Mouse (Mus musculus) heart, embryonic 14.5 days (tissue): ENCODE measurements around the gene Tnp2. TPM values are rescaled to one million over a fixed set of nuclear protein-coding genes. Genes with fewer than 3 reads are reported as not detected.
A peak's percentile ranks its signal among the peaks of the same experiment; 100 is the strongest.

Experiments used
- ATAC-seq: fragments of 200-750 bp; cut with Nextera tagmentation; 2 replicates; pipeline ENCODE4 v1.8.0; 2017; ENCODE audit warnings: low read depth, moderate TSS enrichment; ENCODE audit not compliant: insufficient number of reproducible peaks, insufficient read depth, low FRiP score
- H3K27ac ChIP-seq, 2 experiments: fragments of 200-500 bp in 1 of 2; fragments of 300-500 bp in 1 of 2; sonication (generic) in 1 of 2; replicated peaks in 1 of 2; 2 replicates each; pipeline ENCODE4 v1.5.1; 2012 to 2014; ENCODE audit warnings: low read depth in 2 of 2, low read length in 2 of 2, control low read depth in 1 of 2, mild to moderate bottlenecking in 1 of 2, mixed read lengths in 1 of 2; ENCODE audit not compliant: control insufficient read depth in 1 of 2, insufficient read depth in 1 of 2
- H3K27me3 ChIP-seq: fragments of 300-500 bp; sonication (generic); 2 replicates; pipeline ENCODE4 v1.6.1; 2014; ENCODE audit warnings: mild to moderate bottlenecking, low read length, control low read depth; ENCODE audit not compliant: control insufficient read depth, insufficient read depth
- H3K36me3 ChIP-seq: fragments of 300-500 bp; sonication (generic); 2 replicates; pipeline ENCODE4 v1.6.1; 2014; ENCODE audit warnings: mild to moderate bottlenecking, control low read depth, low read length, mixed read lengths; ENCODE audit not compliant: control insufficient read depth, insufficient read depth
- H3K4me1 ChIP-seq, 2 experiments: fragments of 200-500 bp in 1 of 2; fragments of 300-500 bp in 1 of 2; sonication (generic) in 1 of 2; 2 replicates each; pipeline ENCODE4 v1.6.1; 2012 to 2014; ENCODE audit warnings: low read length in 2 of 2, control low read depth in 1 of 2, mixed read lengths in 1 of 2; ENCODE audit not compliant: control insufficient read depth in 2 of 2, insufficient read depth in 2 of 2
- H3K4me2 ChIP-seq: fragments of 300-500 bp; sonication (generic); 2 replicates; pipeline ENCODE4 v1.6.1; 2014; ENCODE audit warnings: mild to moderate bottlenecking, low read length
- H3K4me3 ChIP-seq, 2 experiments: fragments of 200-500 bp in 1 of 2; fragments of 300-500 bp in 1 of 2; sonication (generic) in 1 of 2; 2 replicates each; pipeline ENCODE4 v1.5.1; 2012 to 2014; ENCODE audit warnings: low read length in 2 of 2, mild to moderate bottlenecking in 2 of 2, control low read depth in 1 of 2, low read depth in 1 of 2, moderate library complexity in 1 of 2; ENCODE audit not compliant: control insufficient read depth in 1 of 2, insufficient read depth in 1 of 2
- H3K9ac ChIP-seq: fragments of 300-500 bp; sonication (generic); 2 replicates; pipeline ENCODE4 v1.6.1; 2014; ENCODE audit warnings: mild to moderate bottlenecking, low read length
- H3K9me3 ChIP-seq: fragments of 300-500 bp; sonication (generic); 2 replicates; pipeline ENCODE4 v1.6.1; 2016; ENCODE audit warnings: low read length, control low read depth; ENCODE audit not compliant: control insufficient read depth
- WGBS: fragments of 180-500 bp; shearing (Covaris S2); extraction: QIAGEN DNeasy Blood & Tissue Kit; methylation state at CpG from one replicate; pipeline ENCODE4 v1.1.7; 2014; 5-methylcytosine and 5-hydroxymethylcytosine counted together
- polyA plus RNA-seq: library from polyadenylated mRNA; unstranded; fragments of >200 nt; fragmentation: Nextera tagmentation; extraction: Ambion mirVana; gene quantifications from 2 replicates; pipeline ENCODE4 v1.2.1, GENCODE M21; 2014

The Tnp2 gene
- polyA plus RNA-seq, 1 experiment from 2014 or later: not detected

GRCm38 (mm10) chr16:10827766-10828460 is 39.5 kb upstream of the Tnp2 start:
- no peak overlapping the region for H3K27ac ChIP-seq
- ATAC-seq: no peak
- H3K9me3 ChIP-seq: no peaks in the 10 kb centered on the region
- no peaks in the 10 kb centered on the region for H3K4me1 ChIP-seq
- no peaks in the 10 kb centered on the region for H3K27me3 ChIP-seq
- 74% methylated on average over 7 of the region's 7 CpGs for WGBS
- H3K36me3 ChIP-seq: no peaks in the 10 kb centered on the region
- no peak overlapping the region for H3K4me3 ChIP-seq
- no peak overlapping the region for H3K4me2 ChIP-seq
- no peak overlapping the region for H3K9ac ChIP-seq

GRCm38 (mm10) chr16:10827269-10827668 is 38.8 kb upstream of the Tnp2 start:
- Histone ChIP-seq H3K9ac (no peak overlapping the region), H3K4me1 (no peaks in the 10 kb centered on the region), H3K9me3 (no peaks in the 10 kb centered on the region), H3K36me3 (no peaks in the 10 kb centered on the region), H3K27ac (no peak overlapping the region), H3K4me2 (no peak overlapping the region), H3K27me3 (no peaks in the 10 kb centered on the region), H3K4me3 (no peak overlapping the region)
- 91% methylated on average over 9 of the region's 9 CpGs for WGBS
- ATAC-seq: no peak

GRCm38 (mm10) chr16:10825840-10826239 is 37.4 kb upstream of the Tnp2 start:
- WGBS: 79% methylated on average over 4 of the region's 4 CpGs

GRCm38 (mm10) chr16:10824536-10824935 is 36.1 kb upstream of the Tnp2 start:
- no peak overlapping the region for H3K4me2 ChIP-seq
- ATAC-seq: no peak
- no peak overlapping the region for H3K9ac ChIP-seq
- WGBS: 65% methylated on average over 1 of the region's 1 CpGs
- no peaks in the 10 kb centered on the region for H3K36me3 ChIP-seq
- no peaks in the 10 kb centered on the region for H3K27me3 ChIP-seq
- peaks cover 0 to 11% of the 10 kb centered on the region in 2 experiments; a peak in 1 of 4 replicates for H3K4me1 ChIP-seq
- no peak overlapping the region for H3K27ac ChIP-seq
- H3K4me3 ChIP-seq: no peak overlapping the region
- H3K9me3 ChIP-seq: no peaks in the 10 kb centered on the region

More at GRCm38 (mm10) chr16:10825840-10826239, 37.4 kb upstream of the Tnp2 start:
- Histone ChIP-seq H3K4me3 (no peak overlapping the region), H3K9ac (no peak overlapping the region), H3K27me3 (no peaks in the 10 kb centered on the region), H3K27ac (no peak overlapping the region), H3K4me1 (peaks cover 0 to under 1% of the 10 kb centered on the region in 2 experiments; a peak in 1 of 4 replicates), H3K36me3 (no peaks in the 10 kb centered on the region), H3K4me2 (no peak overlapping the region), H3K9me3 (no peaks in the 10 kb centered on the region)
- no peak for ATAC-seq

GRCm38 (mm10) chr16:10821387-10821786 is 32.9 kb upstream of the Tnp2 start:
- Histone ChIP-seq H3K4me1 (peaks cover 0 to 16% of the 10 kb centered on the region in 2 experiments; a peak in 2 of 4 replicates), H3K27me3 (no peaks in the 10 kb centered on the region), H3K4me2 (no peak overlapping the region), H3K9me3 (no peaks in the 10 kb centered on the region), H3K9ac (no peak overlapping the region), H3K4me3 (no peak overlapping the region), H3K36me3 (no peaks in the 10 kb centered on the region), H3K27ac (no peak overlapping the region)
- 0 out of 2 replicates have a peak, but pooled peaks have one; percentile 7 for ATAC-seq
- 60% methylated on average over 4 of the region's 4 CpGs for WGBS

GRCm38 (mm10) chr16:10819966-10820365 is 31.5 kb upstream of the Tnp2 start:
- H3K9ac ChIP-seq: no peak overlapping the region
- H3K27ac ChIP-seq: peak overlapping the region in 1 of 2 experiments; percentile 42; a peak in 1 of 4 replicates
- H3K9me3 ChIP-seq: no peaks in the 10 kb centered on the region
- H3K4me1 ChIP-seq: peaks cover 4 to 16% of the 10 kb centered on the region in 2 experiments; a peak in 3 of 4 replicates
- H3K4me3 ChIP-seq: no peak overlapping the region
- no peaks in the 10 kb centered on the region for H3K27me3 ChIP-seq
- ATAC-seq: no peak
- WGBS: 51% methylated on average over 3 of the region's 3 CpGs
- H3K4me2 ChIP-seq: no peak overlapping the region
- H3K36me3 ChIP-seq: no peaks in the 10 kb centered on the region

- Histone ChIP-seq H3K27me3 (no peaks in the 10 kb centered on the region), H3K4me1 (peaks cover 10 to 20% of the 10 kb centered on the region in 2 experiments; a peak in 3 of 4 replicates), H3K4me2 (no peak overlapping the region), H3K9me3 (no peaks in the 10 kb centered on the region), H3K27ac (no peak overlapping the region), H3K9ac (no peak overlapping the region), H3K36me3 (no peaks in the 10 kb centered on the region), H3K4me3 (no peak overlapping the region)
- ATAC-seq: no peak
- 86% methylated on average over 4 of the region's 4 CpGs for WGBS
These were observed 30.2 kb upstream of the Tnp2 start for GRCm38 (mm10) chr16:10818579-10819135.
